Mouse (Mus musculus) CH12F3 (cell line): ENCODE data around the gene Plrg1.

Source experiments
- in situ Hi-C: fragments of 300-500 bp; cut with MboI; formaldehyde crosslinking; loops from 2 replicates; pipeline ENCODE4 v1.14.3; 2020; ENCODE audit warnings: low sequenced_read_pairs

Plrg1 gene

GRCm38 (mm10) chr3:83050661-83051060 lies 4.7 kb upstream of the Plrg1 start:
- in situ Hi-C loops, result loop anchor here (5.0 kb wide), 1 partner anchor 48 kb away; no protein-coding TSS in a partner anchor

GRCm38 (mm10) chr3:83052102-83052501 lies 3.2 kb upstream of the Plrg1 start:
- in situ Hi-C loops, result loop anchor here (5.0 kb wide), 1 partner anchor 50 kb away; no protein-coding TSS in a partner anchor

- in situ Hi-C loops, result loop anchor here (5.0 kb wide), 1 partner anchor 51 kb away; no protein-coding TSS in a partner anchor
Measured at GRCm38 (mm10) chr3:83053126-83053525, 2.2 kb upstream of the Plrg1 start.

- in situ Hi-C loops, result loop anchor here (5.0 kb wide), 1 partner anchor 51 kb away; no protein-coding TSS in a partner anchor
Measured at GRCm38 (mm10) chr3:83053758-83054157, 1.6 kb upstream of the Plrg1 start.

- in situ Hi-C loops, result loop anchor here (5.0 kb wide), 1 partner anchor 52 kb away; no protein-coding TSS in a partner anchor
Measured at GRCm38 (mm10) chr3:83054759-83055158, 563 bp upstream of the Plrg1 start.

- in situ Hi-C loops, result no loop called here
Measured at GRCm38 (mm10) chr3:83057046-83057445, 1.7 kb downstream of the Plrg1 start.

- in situ Hi-C loops, result no loop called here
Measured at GRCm38 (mm10) chr3:83067920-83068319, 12.6 kb downstream of the Plrg1 start.

- in situ Hi-C loops, result no loop called here
Measured at GRCm38 (mm10) chr3:83068869-83069268, 13.5 kb downstream of the Plrg1 start.

- in situ Hi-C loops, result no loop called here
Measured at GRCm38 (mm10) chr3:83070231-83070630, 14.9 kb downstream of the Plrg1 start.

GRCm38 (mm10) chr3:83076563-83076962 lies 21.2 kb downstream of the Plrg1 start:
- in situ Hi-C loops, result no loop called here

GRCm38 (mm10) chr3:83080567-83081055 lies 25.3 kb downstream of the Plrg1 start:
- in situ Hi-C loops, result no loop called here

GRCm38 (mm10) chr3:83097586-83097985 lies 42.3 kb downstream of the Plrg1 start:
- in situ Hi-C loops, result no loop called here

GRCm38 (mm10) chr3:83098546-83099034 lies 43.3 kb downstream of the Plrg1 start:
- in situ Hi-C loops, result no loop called here

GRCm38 (mm10) chr3:83099139-83099538 lies 43.8 kb downstream of the Plrg1 start:
- in situ Hi-C loops, result no loop called here

GRCm38 (mm10) chr3:83099651-83100050 lies 44.3 kb downstream of the Plrg1 start:
- in situ Hi-C loops, result no loop called here

- in situ Hi-C loops, result no loop called here
Measured at GRCm38 (mm10) chr3:83102286-83102685, 47.0 kb downstream of the Plrg1 start.

- in situ Hi-C loops, result no loop called here
Measured at GRCm38 (mm10) chr3:83110163-83110562, 54.8 kb downstream of the Plrg1 start.

- in situ Hi-C loops, result no loop called here
Measured at GRCm38 (mm10) chr3:83111485-83112261, 56.4 kb downstream of the Plrg1 start.

GRCm38 (mm10) chr3:83112869-83113268 lies 57.5 kb downstream of the Plrg1 start:
- in situ Hi-C loops, result no loop called here

GRCm38 (mm10) chr3:83114946-83115345 lies 59.6 kb downstream of the Plrg1 start:
- in situ Hi-C loops, result no loop called here

- in situ Hi-C loops, result no loop called here
Measured at GRCm38 (mm10) chr3:83117592-83117991, 62.3 kb downstream of the Plrg1 start.
